Mouse (Mus musculus) ES-E14 (cell line): ENCODE data around the gene Htr3b. TPM values are rescaled to one million over a fixed set of nuclear protein-coding genes. Genes with fewer than 3 reads are reported as not detected.
A peak's percentile ranks its signal among the peaks of the same experiment; 100 is the strongest.

Experiments
- DNase-seq: peaks from one replicate; pipeline ENCODE4 v3.0.0-alpha.2; 2013; ENCODE audit warnings: low read depth, low spot score
- H3K27ac ChIP-seq: 2 replicates; pipeline ENCODE4 v1.5.1; 2012; ENCODE audit warnings: low read depth, mild to moderate bottlenecking, low read length, moderate library complexity, mixed read lengths; ENCODE audit not compliant: poor library complexity, insufficient read depth, severe bottlenecking
- H3K36me3 ChIP-seq: 2 replicates; pipeline ENCODE4 v1.6.1; 2012; ENCODE audit warnings: mild to moderate bottlenecking, low read length, moderate library complexity, mixed read lengths; ENCODE audit not compliant: control insufficient read depth, poor library complexity, insufficient read depth, severe bottlenecking
- H3K4me1 ChIP-seq, 2 experiments: fragments of 150-350 bp in 1 of 2; sonication (generic) in 1 of 2; 2 replicates each; pipeline ENCODE4 v1.6.1; 2012; ENCODE audit warnings: low read length in 2 of 2, mild to moderate bottlenecking in 1 of 2, mixed read lengths in 1 of 2; ENCODE audit not compliant: control insufficient read depth in 2 of 2, insufficient read depth in 2 of 2, poor library complexity in 1 of 2
- H3K4me3 ChIP-seq, 2 experiments: fragments of 150-350 bp in 1 of 2; sonication (generic) in 1 of 2; 2 replicates each; pipeline ENCODE4 v1.5.1; 2012; ENCODE audit warnings: low read length in 2 of 2, low read depth in 1 of 2, mild to moderate bottlenecking in 1 of 2, mixed read lengths in 1 of 2; ENCODE audit not compliant: insufficient read depth in 1 of 2, poor library complexity in 1 of 2, severe bottlenecking in 1 of 2
- H3K9ac ChIP-seq: 2 replicates; pipeline ENCODE4 v1.6.1; 2012; ENCODE audit warnings: low read depth, mild to moderate bottlenecking, low read length, mixed read lengths; ENCODE audit not compliant: poor library complexity, insufficient read depth, severe bottlenecking
- H3K9me3 ChIP-seq: fragments of 150-350 bp; sonication (generic); 2 replicates; pipeline ENCODE4 v1.6.1; 2012; ENCODE audit warnings: low read depth, mild to moderate bottlenecking, low read length; ENCODE audit not compliant: control insufficient read depth, insufficient read depth
- CHD2 ChIP-seq: IDR thresholded peaks from 2 replicates; pipeline ENCODE4 v1.6.1; 2014; ENCODE audit warnings: mild to moderate bottlenecking, low read depth, low read length, inconsistent platforms
- HCFC1 ChIP-seq: IDR thresholded peaks from 2 replicates; pipeline ENCODE4 v1.6.1; 2012; ENCODE audit warnings: low read length, inconsistent platforms, borderline replicate concordance; ENCODE audit not compliant: insufficient read depth
- MAFK ChIP-seq: IDR thresholded peaks from 2 replicates; pipeline ENCODE4 v1.6.1; 2014; ENCODE audit warnings: mild to moderate bottlenecking, low read depth, low read length, inconsistent platforms; ENCODE audit not compliant: insufficient read depth
- ZC3H11A ChIP-seq: IDR thresholded peaks from 2 replicates; pipeline ENCODE4 v1.6.1; 2012; ENCODE audit warnings: low read depth, mild to moderate bottlenecking, inconsistent platforms, low read length, borderline replicate concordance
- ZNF384 ChIP-seq: IDR thresholded peaks from 2 replicates; pipeline ENCODE4 v1.6.1; 2012; ENCODE audit warnings: low read depth, low read length, inconsistent platforms
- in situ Hi-C, 2 experiments: fragments of 600-800 bp; cut with MboI; formaldehyde crosslinking; loops; one replicate each; pipeline ENCODE4 v1.15.1; 2025; ENCODE audit warnings: low sequenced_read_pairs in 2 of 2, inconsistent platforms in 1 of 2; ENCODE audit not compliant: unreplicated experiment in 2 of 2
- total RNA-seq: library from RNA; depleted of rRNA; stranded (reverse); fragments of 300-350 nt; gene quantifications from 2 replicates; pipeline ENCODE4 v1.2.3, GENCODE M21; 2012

Htr3b gene
- total RNA-seq, 1 experiment, result not detected

GRCm38 (mm10) chr9:48910885-48911537 is 53.8 kb downstream of the Htr3b start, which contains the start of gene Htr3a:
Htr3a (minus strand) TSS chr9:48911099.
- Histone ChIP-seq H3K27ac (no peak within 1 kb of the TSS), H3K9ac (no peak within 1 kb of the TSS), H3K36me3 (no peaks in the 10 kb centered on the region), H3K4me3 (peak within 1 kb of the TSS; percentile 42 to 50; a peak in 3 of 4 replicates), H3K4me1 (no peaks in the 10 kb centered on the region), H3K9me3 (no peaks in the 10 kb centered on the region)
- DNase-seq, result no peak
- in situ Hi-C loops, result no loop called here
- no peak for TF ChIP-seq CHD2
- TF ChIP-seq ZNF384, result 0 out of 2 replicates have a peak, but pooled peaks have one; percentile 46

DNA sequence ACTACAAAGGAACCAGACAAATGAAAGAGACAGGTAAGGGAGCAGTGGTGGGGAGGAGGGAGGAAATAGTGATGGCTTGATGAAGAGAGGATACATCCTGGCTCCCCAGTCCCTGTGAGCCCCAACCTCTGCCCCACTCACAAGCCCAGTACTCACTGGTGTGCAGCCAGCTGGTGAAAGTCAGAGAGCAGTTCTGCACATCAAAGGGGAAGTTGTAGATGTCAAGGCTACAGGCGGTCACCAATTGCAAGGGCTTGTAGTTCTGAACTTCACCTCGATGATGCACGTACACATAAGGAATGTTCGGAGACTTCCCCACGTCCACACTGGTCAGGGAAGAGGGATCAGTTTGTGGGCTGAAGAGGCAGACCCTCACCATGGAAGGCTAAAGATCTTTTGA is 60.4 kb downstream of the Htr3b start:
- TF ChIP-seq ZC3H11A (no peak), MAFK (no peak), HCFC1 (no peak), CHD2 (no peak), ZNF384 (no peak)
- in situ Hi-C loops, result no loop called here
- Histone ChIP-seq H3K4me1 (no peaks in the 10 kb centered on the region; a peak in 1 of 4 replicates), H3K9ac (no peak overlapping the region), H3K27ac (no peak overlapping the region), H3K36me3 (no peaks in the 10 kb centered on the region), H3K4me3 (no peak overlapping the region), H3K9me3 (no peaks in the 10 kb centered on the region)
- no peak for DNase-seq

GRCm38 (mm10) chr9:48903766-48904165 is 61.0 kb downstream of the Htr3b start:
- Histone ChIP-seq H3K9ac (no peak overlapping the region), H3K4me3 (no peak overlapping the region), H3K9me3 (no peaks in the 10 kb centered on the region), H3K4me1 (no peaks in the 10 kb centered on the region; a peak in 1 of 4 replicates), H3K36me3 (no peaks in the 10 kb centered on the region), H3K27ac (no peak overlapping the region)
- TF ChIP-seq HCFC1, result no peak
- DNase-seq, result no peak
- in situ Hi-C loops, result no loop called here

DNA sequence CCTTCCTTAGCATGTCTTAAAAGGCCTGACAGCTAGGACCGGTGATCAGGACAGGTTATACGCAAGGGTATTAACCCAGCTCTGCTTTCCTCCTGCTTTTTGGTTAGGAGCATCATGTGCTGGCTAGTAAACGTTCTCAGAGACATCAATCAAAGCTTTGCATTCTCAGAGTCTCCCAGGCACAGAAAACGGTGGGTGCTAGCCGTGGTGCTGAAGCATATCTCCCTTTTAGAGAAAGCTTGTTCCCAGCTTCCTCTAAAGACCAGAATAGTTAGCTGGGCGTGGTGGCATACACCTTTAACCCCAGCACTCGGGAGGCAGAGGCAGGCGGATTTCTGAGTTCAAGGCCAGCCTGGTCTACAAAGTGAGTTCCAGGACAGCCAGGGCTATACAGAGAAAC is 66.2 kb downstream of the Htr3b start:
- H3K9ac ChIP-seq, result no peak overlapping the region
- H3K4me1 ChIP-seq, result peaks cover 0 to 5% of the 10 kb centered on the region in 2 experiments; a peak in 1 of 4 replicates
- in situ Hi-C loops, result loop anchor here in 1 of 2 experiments (10.0 kb wide), 1 partner anchor 254 kb away; no protein-coding TSS in a partner anchor
- no peak overlapping the region for H3K4me3 ChIP-seq
- TF ChIP-seq HCFC1, result no peak
- no peak for DNase-seq
- H3K27ac ChIP-seq, result no peak overlapping the region
- no peaks in the 10 kb centered on the region for H3K9me3 ChIP-seq
- no peaks in the 10 kb centered on the region for H3K36me3 ChIP-seq

GRCm38 (mm10) chr9:48895819-48896536 is 68.8 kb downstream of the Htr3b start:
- Histone ChIP-seq H3K4me1 (peaks cover 0 to 7% of the 10 kb centered on the region in 2 experiments; a peak in 1 of 4 replicates), H3K9ac (no peak overlapping the region), H3K9me3 (no peaks in the 10 kb centered on the region), H3K36me3 (no peaks in the 10 kb centered on the region), H3K4me3 (no peak overlapping the region), H3K27ac (no peak overlapping the region)
- in situ Hi-C loops, result loop anchor here in 1 of 2 experiments (10.0 kb wide), 1 partner anchor 251 kb away; no protein-coding TSS in a partner anchor
- TF ChIP-seq ZNF384, result no peak
- no peak for DNase-seq
